Mouse (Mus musculus): ENCODE data around the gene Fbxo3. TPM values are rescaled to one million over a fixed set of nuclear protein-coding genes. Genes with fewer than 3 reads are reported as not detected.
"Not testable (repeated sequence)": the region's sequence is repeated elsewhere in the genome, so short reads cannot be mapped to it uniquely, and the experiment has no call there.

Fbxo3 gene
- polyA plus RNA-seq, 1 experiment from 2014 or later: 35.6 TPM

- ATAC-seq: 0 out of 2 replicates have a peak, but pooled peaks have one; percentile 22
- Histone ChIP-seq H3K4me1 (replicated peaks; ENCODE audit: control insufficient read depth, insufficient read depth, low read length) (no peaks in the 10 kb centered on the region), H3K9ac (ENCODE audit: low read depth, low read length) (no peak overlapping the region), H3K4me3 (ENCODE audit: low read depth, low read length) (no peak overlapping the region), H3K36me3 (ENCODE audit: control insufficient read depth, insufficient read depth) (no peaks in the 10 kb centered on the region), H3K9me3 (ENCODE audit: control insufficient read depth) (no peaks in the 10 kb centered on the region), H3K4me2 (replicated peaks; ENCODE audit: low read depth) (no peak overlapping the region), H3K27ac (ENCODE audit: low read depth, low read length) (no peak overlapping the region), H3K27me3 (replicated peaks; ENCODE audit: control insufficient read depth, insufficient read depth, low read length) (no peaks in the 10 kb centered on the region)
- TF ChIP-seq CTCF (IDR thresholded peaks at IDR 0.05; ENCODE audit: low read depth): no peak
Observed at GRCm38 (mm10) chr2:104082474-104082873, 55.0 kb downstream of the Fbxo3 start.

GRCm38 (mm10) chr2:104084027-104084426 lies 56.5 kb downstream of the Fbxo3 start:
- not testable (repeated sequence) for ATAC-seq; H3K4me3 ChIP-seq (ENCODE audit: low read depth, low read length); H3K9ac ChIP-seq (ENCODE audit: low read depth, low read length); H3K4me1 ChIP-seq (replicated peaks; ENCODE audit: control insufficient read depth, insufficient read depth, low read length); H3K27me3 ChIP-seq (replicated peaks; ENCODE audit: control insufficient read depth, insufficient read depth, low read length); H3K27ac ChIP-seq (ENCODE audit: low read depth, low read length); H3K4me2 ChIP-seq (replicated peaks; ENCODE audit: low read depth); H3K9me3 ChIP-seq (ENCODE audit: control insufficient read depth); H3K36me3 ChIP-seq (ENCODE audit: control insufficient read depth, insufficient read depth)

GRCm38 (mm10) chr2:104087562-104087961 lies 60.0 kb downstream of the Fbxo3 start:
- H3K27me3 ChIP-seq (replicated peaks; ENCODE audit: control insufficient read depth, insufficient read depth, low read length); H3K4me3 ChIP-seq (ENCODE audit: low read depth, low read length); H3K36me3 ChIP-seq (ENCODE audit: control insufficient read depth, insufficient read depth); H3K4me1 ChIP-seq (replicated peaks; ENCODE audit: control insufficient read depth, insufficient read depth, low read length); H3K9ac ChIP-seq (ENCODE audit: low read depth, low read length); H3K9me3 ChIP-seq (ENCODE audit: control insufficient read depth); H3K4me2 ChIP-seq (replicated peaks; ENCODE audit: low read depth); H3K27ac ChIP-seq (ENCODE audit: low read depth, low read length); ATAC-seq: not testable (repeated sequence)
- WGBS: 91% methylated on average over 1 of the region's 1 CpGs

- Histone ChIP-seq H3K4me3 (ENCODE audit: low read depth, low read length) (no peak overlapping the region), H3K27ac (ENCODE audit: low read depth, low read length) (no peak overlapping the region), H3K9ac (ENCODE audit: low read depth, low read length) (no peak overlapping the region), H3K4me1 (replicated peaks; ENCODE audit: control insufficient read depth, insufficient read depth, low read length) (no peaks in the 10 kb centered on the region), H3K9me3 (ENCODE audit: control insufficient read depth) (no peaks in the 10 kb centered on the region), H3K4me2 (replicated peaks; ENCODE audit: low read depth) (no peak overlapping the region), H3K27me3 (replicated peaks; ENCODE audit: control insufficient read depth, insufficient read depth, low read length) (no peaks in the 10 kb centered on the region), H3K36me3 (ENCODE audit: control insufficient read depth, insufficient read depth) (no peaks in the 10 kb centered on the region)
- no peak for ATAC-seq
- no peak for TF ChIP-seq CTCF (IDR thresholded peaks at IDR 0.05; ENCODE audit: low read depth)
- whole genome bisulfite sequencing: 64% methylated on average over 2 of the region's 2 CpGs
Observed at GRCm38 (mm10) chr2:104093305-104093704, 65.8 kb downstream of the Fbxo3 start.

GRCm38 (mm10) chr2:104095741-104096213 lies 68.3 kb downstream of the Fbxo3 start, which contains the start of gene Cd59a:
Gene Cd59a (plus strand): TSS chr2:104095801.
- no peaks in the 10 kb centered on the region for H3K27me3 ChIP-seq (replicated peaks; ENCODE audit: control insufficient read depth, insufficient read depth, low read length)
- peak within 1 kb of the TSS; percentile 67 for H3K4me2 ChIP-seq (replicated peaks; ENCODE audit: low read depth)
- 2% methylated on average over 15 of the region's 15 CpGs for WGBS
- H3K27ac ChIP-seq (ENCODE audit: low read depth, low read length): peak within 1 kb of the TSS; percentile 77
- H3K36me3 ChIP-seq (ENCODE audit: control insufficient read depth, insufficient read depth): no peaks in the 10 kb centered on the region
- H3K9ac ChIP-seq (ENCODE audit: low read depth, low read length): peak within 1 kb of the TSS; percentile 51
- no peaks in the 10 kb centered on the region for H3K9me3 ChIP-seq (ENCODE audit: control insufficient read depth)
- TF ChIP-seq CTCF (IDR thresholded peaks at IDR 0.05; ENCODE audit: low read depth): no peak
- ATAC-seq: peak; percentile 85
- peak within 1 kb of the TSS; percentile 50 for H3K4me3 ChIP-seq (ENCODE audit: low read depth, low read length)
- peaks cover 5% of the 10 kb centered on the region; the same call in 1 of the 2 replicates for H3K4me1 ChIP-seq (replicated peaks; ENCODE audit: control insufficient read depth, insufficient read depth, low read length)

- peak overlapping the region; percentile 77 for H3K27ac ChIP-seq (ENCODE audit: low read depth, low read length)
- TF ChIP-seq CTCF (IDR thresholded peaks at IDR 0.05; ENCODE audit: low read depth): no peak
- H3K4me3 ChIP-seq (ENCODE audit: low read depth, low read length): peak overlapping the region; percentile 50
- no peaks in the 10 kb centered on the region for H3K36me3 ChIP-seq (ENCODE audit: control insufficient read depth, insufficient read depth)
- peak overlapping the region; percentile 51 for H3K9ac ChIP-seq (ENCODE audit: low read depth, low read length)
- WGBS: 34% methylated on average over 10 of the region's 10 CpGs
- H3K4me1 ChIP-seq (replicated peaks; ENCODE audit: control insufficient read depth, insufficient read depth, low read length): peaks cover 5% of the 10 kb centered on the region; the same call in 1 of the 2 replicates
- no peaks in the 10 kb centered on the region for H3K9me3 ChIP-seq (ENCODE audit: control insufficient read depth)
- peak overlapping the region; percentile 67 for H3K4me2 ChIP-seq (replicated peaks; ENCODE audit: low read depth)
- H3K27me3 ChIP-seq (replicated peaks; ENCODE audit: control insufficient read depth, insufficient read depth, low read length): no peaks in the 10 kb centered on the region
- ATAC-seq: no peak
Observed at GRCm38 (mm10) chr2:104096256-104096655, 68.7 kb downstream of the Fbxo3 start.

- H3K4me3 ChIP-seq (ENCODE audit: low read depth, low read length): peak overlapping the region; percentile 50; the same call in 1 of the 2 replicates
- not testable (repeated sequence) for H3K4me1 ChIP-seq (replicated peaks; ENCODE audit: control insufficient read depth, insufficient read depth, low read length); H3K4me2 ChIP-seq (replicated peaks; ENCODE audit: low read depth); H3K27me3 ChIP-seq (replicated peaks; ENCODE audit: control insufficient read depth, insufficient read depth, low read length); H3K9me3 ChIP-seq (ENCODE audit: control insufficient read depth); H3K36me3 ChIP-seq (ENCODE audit: control insufficient read depth, insufficient read depth); H3K27ac ChIP-seq (ENCODE audit: low read depth, low read length); ATAC-seq; H3K9ac ChIP-seq (ENCODE audit: low read depth, low read length)
- 82% methylated on average over 1 of the region's 1 CpGs for WGBS
- peak; percentile 15; the same call in 1 of the 2 replicates for TF ChIP-seq CTCF (IDR thresholded peaks at IDR 0.05; ENCODE audit: low read depth)
Observed at GRCm38 (mm10) chr2:104096796-104097195, 69.3 kb downstream of the Fbxo3 start.

GRCm38 (mm10) chr2:104097396-104097795 lies 69.9 kb downstream of the Fbxo3 start:
- H3K4me2 ChIP-seq (replicated peaks; ENCODE audit: low read depth): 0 out of 2 replicates have a peak overlapping the region, but pooled peaks have one; percentile 21
- ATAC-seq; H3K36me3 ChIP-seq (ENCODE audit: control insufficient read depth, insufficient read depth): not testable (repeated sequence)

More at GRCm38 (mm10) chr2:104097396-104097795, 69.9 kb downstream of the Fbxo3 start:
- H3K27me3 ChIP-seq (replicated peaks; ENCODE audit: control insufficient read depth, insufficient read depth, low read length); H3K4me1 ChIP-seq (replicated peaks; ENCODE audit: control insufficient read depth, insufficient read depth, low read length); H3K9ac ChIP-seq (ENCODE audit: low read depth, low read length); H3K4me3 ChIP-seq (ENCODE audit: low read depth, low read length); H3K9me3 ChIP-seq (ENCODE audit: control insufficient read depth); H3K27ac ChIP-seq (ENCODE audit: low read depth, low read length): not testable (repeated sequence)
- 99% methylated on average over 4 of the region's 4 CpGs for WGBS
